Mouse (Mus musculus): ENCODE results near the gene Olfr251. TPM values are rescaled to one million over a fixed set of nuclear protein-coding genes. Genes with fewer than 3 reads are reported as not detected.

Olfr251 gene
- total and polyA plus RNA-seq, 2 experiments from 2014 or later = not detected

DNA sequence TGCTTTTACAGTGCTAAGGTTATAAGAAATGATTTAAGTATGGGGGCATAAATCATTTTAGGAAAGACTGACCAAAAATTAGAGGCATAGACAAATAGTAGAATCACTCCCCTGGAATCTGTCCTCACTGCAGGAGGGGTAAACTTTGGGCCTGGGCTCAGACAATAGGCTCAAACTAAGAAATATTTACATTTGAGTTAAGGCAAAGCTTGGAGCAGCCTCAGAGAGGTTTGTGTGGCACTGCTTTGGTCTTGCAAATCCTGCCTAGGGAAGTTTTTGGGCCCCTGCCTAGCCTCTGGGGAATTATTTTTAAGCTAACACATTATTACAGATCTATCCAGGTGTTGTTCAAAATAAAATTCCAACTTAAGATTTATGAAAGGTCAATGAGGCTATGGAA, 46.9 kb downstream of the Olfr251 start:
- H3K36me3 ChIP-seq (ENCODE audit: insufficient read depth) = no peaks in the 10 kb centered on the region
- no peak for DNase-seq
- H3K27me3 ChIP-seq (ENCODE audit: insufficient read depth, low read length) = no peaks in the 10 kb centered on the region
- H3K9me3 ChIP-seq (ENCODE audit: low read length) = no peaks in the 10 kb centered on the region
- no peak overlapping the region for H3K9ac ChIP-seq
- H3K27ac ChIP-seq (ENCODE audit: low read depth, low read length) = no peak overlapping the region
- H3K4me2 ChIP-seq (ENCODE audit: low read depth) = no peak overlapping the region
- ATAC-seq = no peak
- no peak for TF ChIP-seq CTCF (IDR thresholded peaks at IDR 0.05; ENCODE audit: low read depth)
- no peak overlapping the region for H3K4me3 ChIP-seq (ENCODE audit: low read depth, low read length)
- H3K4me1 ChIP-seq (ENCODE audit: insufficient read depth) = no peaks in the 10 kb centered on the region

DNA sequence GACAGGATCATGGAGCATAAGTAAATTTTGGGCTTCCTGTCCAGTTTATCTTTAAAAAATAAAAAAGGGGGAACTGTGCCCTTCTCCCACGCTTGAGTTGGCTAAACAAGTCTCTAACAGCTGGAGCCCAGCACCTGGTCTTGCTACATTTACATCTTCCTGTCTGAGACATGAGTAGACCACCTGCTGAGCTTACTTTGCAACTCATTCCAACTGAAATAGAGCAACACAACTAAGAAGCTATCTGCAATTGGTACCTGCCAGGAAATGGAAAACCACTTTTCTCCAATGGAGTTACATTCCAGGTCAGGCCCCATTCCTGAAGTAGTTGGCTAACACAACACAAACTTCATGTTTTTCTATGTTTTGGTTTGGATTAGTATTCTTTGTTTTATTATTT, 50.1 kb downstream of the Olfr251 start:
- WGBS = 61% methylated on average over 1 of the region's 1 CpGs
- H3K4me2 ChIP-seq (ENCODE audit: low read depth) = no peak overlapping the region
- DNase-seq (no peak), ATAC-seq (no peak)
- no peak overlapping the region for H3K27ac ChIP-seq (ENCODE audit: low read depth, low read length)
- H3K9me3 ChIP-seq (ENCODE audit: low read length) = no peaks in the 10 kb centered on the region
- no peak overlapping the region for H3K9ac ChIP-seq
- no peaks in the 10 kb centered on the region for H3K4me1 ChIP-seq (ENCODE audit: insufficient read depth)
- no peak for TF ChIP-seq CTCF (IDR thresholded peaks at IDR 0.05; ENCODE audit: low read depth)
- H3K27me3 ChIP-seq (ENCODE audit: insufficient read depth, low read length) = no peaks in the 10 kb centered on the region
- H3K36me3 ChIP-seq (ENCODE audit: insufficient read depth) = no peaks in the 10 kb centered on the region
- no peak overlapping the region for H3K4me3 ChIP-seq (ENCODE audit: low read depth, low read length)

DNA sequence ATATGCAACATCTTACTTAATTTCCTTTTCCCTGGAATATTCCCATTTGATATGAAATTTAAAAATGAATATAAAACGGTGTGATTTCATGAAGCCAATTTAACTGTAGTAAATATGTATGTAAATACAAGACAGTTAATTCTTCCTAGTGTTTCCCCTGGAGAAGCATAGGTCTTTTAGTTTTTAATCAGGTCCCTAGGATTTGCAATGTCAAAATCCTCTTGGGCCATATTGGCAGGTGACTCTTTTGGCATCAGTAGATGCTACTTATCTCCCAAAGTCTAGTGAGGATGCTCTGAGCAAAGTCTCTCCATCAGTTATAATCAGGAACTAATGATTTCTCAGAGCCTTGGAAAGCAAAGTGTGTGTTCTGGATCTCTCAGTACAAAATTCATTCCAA, 52.3 kb downstream of the Olfr251 start, which contains the start of gene Olfr901:
Gene Olfr901 (plus strand): TSS at position 301 of the 400 bp plus-strand sequence.
- no peak for DNase-seq
- no peaks in the 10 kb centered on the region for H3K4me1 ChIP-seq (ENCODE audit: insufficient read depth)
- no peak for ATAC-seq
- H3K27ac ChIP-seq (ENCODE audit: low read depth, low read length) = no peak within 1 kb of the TSS
- no peaks in the 10 kb centered on the region for H3K27me3 ChIP-seq (ENCODE audit: insufficient read depth, low read length)
- H3K9me3 ChIP-seq (ENCODE audit: low read length) = no peaks in the 10 kb centered on the region
- TF ChIP-seq CTCF (IDR thresholded peaks at IDR 0.05; ENCODE audit: low read depth) = no peak
- WGBS = 92% methylated on average over 1 of the region's 1 CpGs
- H3K36me3 ChIP-seq (ENCODE audit: insufficient read depth) = no peaks in the 10 kb centered on the region
- H3K4me3 ChIP-seq (ENCODE audit: low read depth, low read length) = no peak within 1 kb of the TSS
- H3K4me2 ChIP-seq (ENCODE audit: low read depth) = no peak within 1 kb of the TSS
- H3K9ac ChIP-seq = no peak within 1 kb of the TSS

Other genes starting within 250 kb of the Olfr251 start
- gene Olfr890, start 234.6 kb upstream of the Olfr251 start, total RNA-seq (2014; rRNA removed) = not detected in 2 replicates
- gene Olfr890, start 234.6 kb upstream of the Olfr251 start, polyA plus RNA-seq (2015; fragmentation: Nextera tagmentation; extraction: Ambion mirVana) = not detected in 2 replicates
- gene Olfr891, start 196.3 kb upstream of the Olfr251 start, total RNA-seq (2014; rRNA removed) = not detected in 2 replicates
- gene Olfr891, start 196.3 kb upstream of the Olfr251 start, polyA plus RNA-seq (2015; fragmentation: Nextera tagmentation; extraction: Ambion mirVana) = not detected in 2 replicates
- not detected in 2 replicates for gene Olfr893, start 168.7 kb upstream of the Olfr251 start, total RNA-seq (2014; rRNA removed)
- not detected in 2 replicates for gene Olfr893, start 168.7 kb upstream of the Olfr251 start, polyA plus RNA-seq (2015; fragmentation: Nextera tagmentation; extraction: Ambion mirVana)
- not detected in 2 replicates for gene Olfr894, start 159.0 kb upstream of the Olfr251 start, total RNA-seq (2014; rRNA removed)
- not detected in 2 replicates for gene Olfr894, start 159.0 kb upstream of the Olfr251 start, polyA plus RNA-seq (2015; fragmentation: Nextera tagmentation; extraction: Ambion mirVana)
- not detected in 2 replicates for gene Olfr143, start 124.3 kb upstream of the Olfr251 start, total RNA-seq (2014; rRNA removed)
- gene Olfr143, start 124.3 kb upstream of the Olfr251 start, polyA plus RNA-seq (2015; fragmentation: Nextera tagmentation; extraction: Ambion mirVana) = not detected in 2 replicates
- gene Olfr895, start 109.2 kb upstream of the Olfr251 start, total RNA-seq (2014; rRNA removed) = not detected in 2 replicates
- gene Olfr895, start 109.2 kb upstream of the Olfr251 start, polyA plus RNA-seq (2015; fragmentation: Nextera tagmentation; extraction: Ambion mirVana) = not detected in 2 replicates
- gene Olfr896-ps1, start 86.0 kb upstream of the Olfr251 start, total RNA-seq (2014; rRNA removed) = not detected in 2 replicates
- gene Olfr896-ps1, start 86.0 kb upstream of the Olfr251 start, polyA plus RNA-seq (2015; fragmentation: Nextera tagmentation; extraction: Ambion mirVana) = not detected in 2 replicates
- gene Olfr25, start 48.0 kb upstream of the Olfr251 start, total RNA-seq (2014; rRNA removed) = not detected in 2 replicates
- gene Olfr25, start 48.0 kb upstream of the Olfr251 start, polyA plus RNA-seq (2015; fragmentation: Nextera tagmentation; extraction: Ambion mirVana) = not detected in 2 replicates
- gene Olfr898, start 28.7 kb upstream of the Olfr251 start, total RNA-seq (2014; rRNA removed) = not detected in 2 replicates
- gene Olfr898, start 28.7 kb upstream of the Olfr251 start, polyA plus RNA-seq (2015; fragmentation: Nextera tagmentation; extraction: Ambion mirVana) = not detected in 2 replicates
- not detected in 2 replicates for gene Olfr250, start 10.2 kb upstream of the Olfr251 start, total RNA-seq (2014; rRNA removed)
- not detected in 2 replicates for gene Olfr250, start 10.2 kb upstream of the Olfr251 start, polyA plus RNA-seq (2015; fragmentation: Nextera tagmentation; extraction: Ambion mirVana)
- not detected in 2 replicates for gene Olfr147, start 24.6 kb downstream of the Olfr251 start, total RNA-seq (2014; rRNA removed)
- gene Olfr147, start 24.6 kb downstream of the Olfr251 start, polyA plus RNA-seq (2015; fragmentation: Nextera tagmentation; extraction: Ambion mirVana) = not detected in 2 replicates
- not detected in 2 replicates for gene Olfr901, start 52.4 kb downstream of the Olfr251 start, total RNA-seq (2014; rRNA removed)
- gene Olfr901, start 52.4 kb downstream of the Olfr251 start, polyA plus RNA-seq (2015; fragmentation: Nextera tagmentation; extraction: Ambion mirVana) = not detected in 2 replicates
- not detected in 2 replicates for gene Olfr902, start 70.6 kb downstream of the Olfr251 start, total RNA-seq (2014; rRNA removed)
- not detected in 2 replicates for gene Olfr902, start 70.6 kb downstream of the Olfr251 start, polyA plus RNA-seq (2015; fragmentation: Nextera tagmentation; extraction: Ambion mirVana)
- not detected in 2 replicates for gene Olfr904, start 86.1 kb downstream of the Olfr251 start, total RNA-seq (2014; rRNA removed)
- not detected in 2 replicates for gene Olfr904, start 86.1 kb downstream of the Olfr251 start, polyA plus RNA-seq (2015; fragmentation: Nextera tagmentation; extraction: Ambion mirVana)
- gene Olfr905, start 94.0 kb downstream of the Olfr251 start, total RNA-seq (2014; rRNA removed) = not detected in 2 replicates
- gene Olfr905, start 94.0 kb downstream of the Olfr251 start, polyA plus RNA-seq (2015; fragmentation: Nextera tagmentation; extraction: Ambion mirVana) = not detected in 2 replicates
- gene Olfr906, start 110.0 kb downstream of the Olfr251 start, total RNA-seq (2014; rRNA removed) = not detected in 2 replicates
- gene Olfr906, start 110.0 kb downstream of the Olfr251 start, polyA plus RNA-seq (2015; fragmentation: Nextera tagmentation; extraction: Ambion mirVana) = not detected in 2 replicates
- not detected in 2 replicates for gene Olfr907, start 118.7 kb downstream of the Olfr251 start, total RNA-seq (2014; rRNA removed)
- gene Olfr907, start 118.7 kb downstream of the Olfr251 start, polyA plus RNA-seq (2015; fragmentation: Nextera tagmentation; extraction: Ambion mirVana) = not detected in 2 replicates
- not detected in 2 replicates for gene Olfr911-ps1, start 144.5 kb downstream of the Olfr251 start, total RNA-seq (2014; rRNA removed)
- not detected in 2 replicates for gene Olfr911-ps1, start 144.5 kb downstream of the Olfr251 start, polyA plus RNA-seq (2015; fragmentation: Nextera tagmentation; extraction: Ambion mirVana)
- not detected in 2 replicates for gene Olfr910, start 160.8 kb downstream of the Olfr251 start, total RNA-seq (2014; rRNA removed)
- not detected in 2 replicates for gene Olfr910, start 160.8 kb downstream of the Olfr251 start, polyA plus RNA-seq (2015; fragmentation: Nextera tagmentation; extraction: Ambion mirVana)
- not detected in 2 replicates for gene Olfr912, start 203.1 kb downstream of the Olfr251 start, total RNA-seq (2014; rRNA removed)
- gene Olfr912, start 203.1 kb downstream of the Olfr251 start, polyA plus RNA-seq (2015; fragmentation: Nextera tagmentation; extraction: Ambion mirVana) = not detected in 2 replicates
- not detected in 2 replicates for gene Olfr913, start 215.7 kb downstream of the Olfr251 start, total RNA-seq (2014; rRNA removed)
- not detected in 2 replicates for gene Olfr913, start 215.7 kb downstream of the Olfr251 start, polyA plus RNA-seq (2015; fragmentation: Nextera tagmentation; extraction: Ambion mirVana)
- not detected in 2 replicates for gene Olfr914, start 228.0 kb downstream of the Olfr251 start, total RNA-seq (2014; rRNA removed)
- not detected in 2 replicates for gene Olfr914, start 228.0 kb downstream of the Olfr251 start, polyA plus RNA-seq (2015; fragmentation: Nextera tagmentation; extraction: Ambion mirVana)

Data from forebrain, postnatal 0 days (tissue).